Mouse (Mus musculus) cerebellum, postnatal 14 days (tissue): ENCODE data around the gene Zap70.

Experiments used
- DNase-seq, 2 experiments: peaks; one replicate each; pipeline ENCODE4 v3.0.0; 2021; ENCODE audit warnings: mixed read lengths in 2 of 2

Gene Zap70

DNA sequence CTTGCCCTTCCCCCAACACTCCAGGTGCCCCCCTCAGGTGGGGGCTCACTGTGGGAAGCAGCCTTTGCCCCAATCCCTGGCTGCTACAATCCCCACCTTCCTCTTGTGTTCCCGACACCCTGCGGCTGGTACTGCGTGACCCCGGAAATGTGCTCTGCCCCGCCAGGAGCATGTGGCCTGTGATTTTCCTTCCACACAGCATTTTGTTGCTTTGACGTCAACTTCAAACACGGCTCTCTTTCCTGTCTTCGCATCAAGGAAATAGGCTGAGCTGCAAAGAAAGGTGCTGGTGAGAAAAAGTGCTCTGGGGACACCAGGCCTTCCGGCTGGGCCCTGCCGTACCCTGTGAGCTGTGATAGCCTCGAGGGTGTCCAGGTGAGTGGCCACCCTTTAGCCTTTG lies at the start of gene Zap70:
Gene Zap70, plus strand, starts transcription at position 231 of the 400 bp plus-strand sequence.
- DNase-seq: no peak

GRCm38 (mm10) chr1:36714311-36714710 lies 47.3 kb upstream of the Zap70 start, which contains the start of gene Actr1b:
Gene Actr1b (minus strand): TSS chr1:36714422.
- DNase-seq: no peak

DNA sequence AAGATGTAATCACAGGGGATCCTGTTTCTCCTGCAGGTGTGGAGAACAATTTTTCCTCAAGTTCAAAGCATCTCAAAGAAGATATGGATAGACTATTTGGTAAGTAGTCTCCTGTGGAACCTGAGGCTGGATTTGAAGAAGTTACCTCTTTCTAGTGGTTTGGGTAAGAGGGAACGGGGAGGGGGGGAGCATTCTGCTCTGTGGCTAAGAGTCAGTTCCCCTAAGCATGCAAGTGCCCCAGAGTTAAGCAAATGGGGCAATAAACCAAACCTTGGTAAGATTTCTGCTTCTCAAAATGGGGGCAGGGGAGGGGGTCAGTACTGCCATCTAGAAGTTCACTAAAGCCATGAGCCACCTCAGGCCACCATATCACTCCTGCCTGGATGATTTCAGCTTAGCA lies 42.8 kb upstream of the Zap70 start:
- DNase-seq: no peak

GRCm38 (mm10) chr1:36723146-36724056 lies 38.2 kb upstream of the Zap70 start:
- DNase-seq: no peak

DNA sequence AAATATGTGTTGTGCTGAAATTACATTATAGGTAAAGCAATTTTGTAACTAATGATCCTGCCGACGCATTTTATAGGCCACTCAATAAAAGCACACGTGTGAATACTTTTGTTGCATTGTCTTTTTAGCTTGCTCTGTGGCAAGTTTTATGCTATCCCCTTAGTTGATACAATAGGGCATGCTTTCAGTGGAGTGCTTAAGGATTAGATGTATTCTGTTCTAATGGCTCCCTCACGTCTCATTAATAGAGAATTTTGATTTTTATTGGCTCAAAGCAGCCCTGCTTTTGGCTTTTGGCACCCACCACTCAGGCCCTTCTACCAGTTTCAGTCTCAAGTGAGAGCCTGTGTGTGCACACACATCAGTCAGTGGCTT lies 37.6 kb upstream of the Zap70 start:
- no peak for DNase-seq

GRCm38 (mm10) chr1:36737300-36737699 lies 24.3 kb upstream of the Zap70 start:
- peak; percentile 91 to 94 for DNase-seq

DNA sequence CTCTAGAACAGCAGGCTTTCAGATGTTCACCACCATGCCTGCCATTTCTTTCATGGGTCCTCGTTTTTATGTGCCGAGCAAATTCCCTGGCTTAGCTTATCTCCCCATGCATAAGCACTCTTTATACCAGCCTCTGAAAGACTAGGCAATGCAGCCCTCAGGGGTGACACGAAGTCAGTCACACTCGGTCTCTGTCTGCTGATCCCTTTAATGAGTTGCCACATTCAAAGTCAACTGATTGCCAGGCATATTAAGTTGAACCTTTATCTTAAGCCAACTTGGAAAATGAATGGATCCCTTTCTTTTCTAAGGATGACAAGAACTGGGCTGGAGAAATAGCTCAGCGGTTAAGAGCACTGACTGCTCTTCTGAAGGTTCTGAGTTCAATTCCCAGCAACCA lies 22.4 kb upstream of the Zap70 start:
- DNase-seq: no peak

- DNase-seq: no peak
These were observed 18.6 kb upstream of the Zap70 start for GRCm38 (mm10) chr1:36743046-36743445.

GRCm38 (mm10) chr1:36744268-36744944 lies 17.2 kb upstream of the Zap70 start:
- peak; percentile 88 to 90 for DNase-seq

DNA sequence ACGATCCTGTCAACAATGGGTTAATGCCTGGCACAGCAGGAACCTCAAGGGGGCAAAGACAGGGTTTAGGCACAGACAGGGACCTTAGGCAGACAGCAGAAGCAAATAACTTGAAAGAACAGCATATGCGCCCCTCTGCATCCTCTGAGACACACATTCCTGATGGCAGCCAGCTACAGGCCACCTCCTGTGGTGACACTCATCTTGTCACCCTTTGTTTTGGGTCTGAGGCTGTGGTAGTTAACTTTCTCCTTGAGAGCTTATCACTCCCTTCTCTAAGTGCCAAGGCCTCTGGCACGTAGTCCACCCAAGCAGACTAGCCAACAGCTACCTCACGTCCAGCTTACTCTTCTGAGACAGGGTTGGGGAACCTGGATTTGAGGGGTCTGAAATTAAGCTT lies 15.9 kb upstream of the Zap70 start:
- DNase-seq: no peak

DNA sequence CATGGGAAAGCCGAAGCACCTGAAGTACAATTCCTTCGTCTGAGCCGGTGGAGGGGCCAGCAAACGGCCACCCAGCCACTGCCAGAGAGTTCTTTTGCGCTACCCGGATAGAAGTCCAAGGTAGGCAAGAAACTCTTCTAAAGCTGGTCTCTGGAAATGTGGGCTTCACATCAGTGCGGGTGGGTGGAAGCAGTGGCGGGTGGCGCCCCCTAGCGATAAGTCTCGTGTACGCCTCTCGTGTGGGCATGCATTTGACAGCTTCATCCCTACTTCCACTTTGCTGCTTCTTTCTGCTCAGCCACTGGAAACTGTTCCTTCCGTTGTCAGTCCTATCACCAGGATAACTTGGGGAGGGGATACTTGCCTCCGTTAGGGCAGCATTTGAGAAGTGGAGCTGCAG lies 15.1 kb upstream of the Zap70 start:
- peak; percentile 56 to 83 for DNase-seq

DNA sequence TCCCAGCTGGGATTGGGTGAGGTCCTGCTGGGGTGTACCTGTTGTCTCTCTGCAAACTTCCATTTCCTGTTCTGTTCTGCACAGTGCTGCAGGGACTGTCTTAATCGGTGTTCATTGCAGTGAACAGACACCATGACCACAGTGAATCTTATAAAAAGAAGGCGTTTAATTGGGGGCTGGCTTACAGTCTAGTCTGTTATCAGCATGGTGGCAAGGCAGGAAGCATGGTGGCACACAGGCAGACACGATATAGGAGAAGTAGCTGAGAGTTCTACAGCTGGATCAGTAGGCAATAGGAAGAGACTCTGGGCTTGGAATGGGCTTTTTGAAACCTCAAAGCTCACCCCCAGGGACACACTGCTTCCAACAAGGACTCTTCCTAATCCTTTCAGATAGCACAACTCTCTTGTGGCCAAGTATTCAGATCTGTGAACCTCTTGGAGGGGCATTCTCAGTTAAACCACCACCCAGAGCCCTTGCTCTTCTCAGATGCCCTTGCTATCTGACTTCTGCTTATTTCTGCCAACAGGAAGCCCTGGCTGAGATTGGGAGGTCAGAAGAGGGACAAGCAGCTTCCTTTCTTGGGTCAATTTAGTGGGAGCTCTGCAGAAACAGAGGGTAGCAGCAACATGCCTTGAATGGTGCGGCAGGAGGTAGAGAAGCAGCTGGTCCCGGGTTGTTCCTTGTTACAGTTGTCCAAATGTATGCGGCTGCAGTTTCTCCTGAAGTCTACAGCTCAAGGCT lies 7.5 kb upstream of the Zap70 start:
- DNase-seq: no peak

DNA sequence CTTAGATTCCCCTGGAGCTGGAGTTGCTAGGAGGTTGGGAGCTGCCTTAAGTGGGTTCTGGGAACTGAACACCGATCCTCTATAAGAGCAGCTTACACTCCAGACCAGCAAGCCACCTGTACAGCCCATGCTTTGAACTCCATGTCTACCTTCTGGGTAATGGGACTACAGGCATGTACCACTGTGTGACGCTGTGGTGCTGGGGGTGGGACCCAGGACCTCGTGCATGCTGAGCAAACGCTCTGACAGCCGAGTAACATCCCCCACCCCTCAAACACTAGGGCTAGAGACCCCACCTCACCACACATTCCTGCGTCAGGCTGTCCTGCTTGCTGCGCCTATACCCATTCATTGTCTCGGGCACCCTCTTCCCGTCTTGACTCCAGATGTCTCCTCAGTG lies 3.0 kb upstream of the Zap70 start:
- DNase-seq: no peak

- no peak for DNase-seq
These were observed 2.5 kb upstream of the Zap70 start for GRCm38 (mm10) chr1:36759076-36759475.

- DNase-seq: no peak
These were observed 1.2 kb upstream of the Zap70 start for GRCm38 (mm10) chr1:36760401-36760800.

DNA sequence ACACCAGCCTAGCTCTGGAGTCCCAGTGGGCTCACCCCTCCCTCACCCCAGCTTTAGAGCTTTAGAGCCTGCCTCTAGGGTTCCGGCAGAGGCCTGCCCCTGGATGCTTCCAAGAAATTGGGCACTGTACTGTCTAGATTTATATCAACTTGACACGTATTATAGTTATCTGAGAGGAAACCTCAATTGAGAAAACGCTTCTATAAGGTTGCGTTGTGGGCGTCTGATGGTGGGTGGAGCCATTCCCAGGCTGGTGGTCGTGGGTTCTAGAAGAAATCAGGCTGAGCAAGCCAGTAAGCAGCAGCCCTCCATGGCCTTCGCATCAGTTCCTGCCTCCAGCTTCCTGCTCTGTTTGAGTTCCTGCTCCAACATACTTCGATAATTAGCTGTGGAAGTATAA lies 537 bp upstream of the Zap70 start:
- DNase-seq: no peak

GRCm38 (mm10) chr1:36766431-36767205 lies 5.0 kb downstream of the Zap70 start:
- no peak for DNase-seq

GRCm38 (mm10) chr1:36767321-36767720 lies 5.7 kb downstream of the Zap70 start:
- DNase-seq: no peak

DNA sequence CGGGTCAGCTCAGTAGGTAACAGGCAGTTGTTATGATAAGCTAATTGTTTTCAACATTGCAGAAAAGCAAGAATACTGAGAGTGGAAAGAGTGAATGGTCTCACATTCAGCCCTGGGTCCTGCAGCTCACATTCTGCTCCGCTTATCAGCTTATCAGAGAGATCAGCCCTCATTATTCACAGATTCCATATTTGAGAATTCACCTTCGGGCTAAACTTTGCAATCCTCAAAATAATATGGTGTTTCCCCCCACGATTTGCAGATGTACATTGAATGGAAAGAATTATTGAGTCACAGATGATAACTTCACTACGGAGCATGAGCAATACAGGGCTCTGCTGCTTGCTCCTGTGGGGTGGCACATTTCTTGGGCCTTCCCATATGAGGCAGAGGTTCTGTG lies 7.2 kb downstream of the Zap70 start:
- DNase-seq: no peak

GRCm38 (mm10) chr1:36769951-36770350 lies 8.4 kb downstream of the Zap70 start:
- no peak for DNase-seq

GRCm38 (mm10) chr1:36770998-36771397 lies 9.4 kb downstream of the Zap70 start:
- DNase-seq: peak in 1 of 2 experiments; percentile 57

- no peak for DNase-seq
These were observed 10.8 kb downstream of the Zap70 start for GRCm38 (mm10) chr1:36772198-36772934.
